Mouse (Mus musculus): ENCODE results near the gene Crtac1. TPM values are rescaled to one million over a fixed set of nuclear protein-coding genes. Genes with fewer than 3 reads are reported as not detected.

Gene Crtac1
- polyA plus RNA-seq, 1 experiment from 2014 or later: 0.97 TPM

GRCm38 (mm10) chr19:42256611-42257240 lies 174.9 kb downstream of the Crtac1 start:
- H3K27me3 ChIP-seq (ENCODE audit: insufficient read depth, low read length): peaks cover 9% of the 10 kb centered on the region
- ATAC-seq (ENCODE audit: insufficient read depth): no peak
- DNase-seq: no peak

GRCm38 (mm10) chr19:42255784-42256610 lies 175.6 kb downstream of the Crtac1 start:
- TF ChIP-seq CTCF (IDR thresholded peaks at IDR 0.05; ENCODE audit: low read depth): peak; percentile 33; the same call in 1 of the 2 replicates
- H3K36me3 ChIP-seq (ENCODE audit: insufficient read depth): no peaks in the 10 kb centered on the region
- no peaks in the 10 kb centered on the region for H3K4me1 ChIP-seq (ENCODE audit: insufficient read depth)
- peaks cover 9% of the 10 kb centered on the region for H3K27me3 ChIP-seq (ENCODE audit: insufficient read depth, low read length)
- no peaks in the 10 kb centered on the region for H3K9me3 ChIP-seq (ENCODE audit: low read depth, low read length)
- 3% methylated on average over 37 of the region's 42 CpGs for WGBS
- H3K4me2 ChIP-seq: peak overlapping the region; percentile 61
- peak; percentile 97 for ATAC-seq (ENCODE audit: insufficient read depth)
- peak overlapping the region; percentile 28 for H3K4me3 ChIP-seq (ENCODE audit: low read depth, low read length)
- peak; percentile 98 for DNase-seq
- H3K9ac ChIP-seq: no peak overlapping the region
- no peak overlapping the region for H3K27ac ChIP-seq (ENCODE audit: low read depth)

More at GRCm38 (mm10) chr19:42256611-42257240, 174.9 kb downstream of the Crtac1 start:
- no peak for TF ChIP-seq CTCF (IDR thresholded peaks at IDR 0.05; ENCODE audit: low read depth)
- Histone ChIP-seq H3K27ac (ENCODE audit: low read depth) (no peak overlapping the region), H3K36me3 (ENCODE audit: insufficient read depth) (no peaks in the 10 kb centered on the region), H3K4me3 (ENCODE audit: low read depth, low read length) (no peak overlapping the region), H3K4me2 (no peak overlapping the region), H3K4me1 (ENCODE audit: insufficient read depth) (no peaks in the 10 kb centered on the region), H3K9ac (no peak overlapping the region), H3K9me3 (ENCODE audit: low read depth, low read length) (no peaks in the 10 kb centered on the region)
- WGBS: 81% methylated on average over 12 of the region's 12 CpGs

- Histone ChIP-seq H3K4me3 (ENCODE audit: low read depth, low read length) (peak overlapping the region; percentile 28), H3K9me3 (ENCODE audit: low read depth, low read length) (no peaks in the 10 kb centered on the region), H3K27me3 (ENCODE audit: insufficient read depth, low read length) (peaks cover 9% of the 10 kb centered on the region), H3K27ac (ENCODE audit: low read depth) (no peak overlapping the region), H3K4me1 (ENCODE audit: insufficient read depth) (no peaks in the 10 kb centered on the region), H3K36me3 (ENCODE audit: insufficient read depth) (no peaks in the 10 kb centered on the region), H3K4me2 (peak overlapping the region; percentile 61), H3K9ac (no peak overlapping the region)
- peak; percentile 10 for DNase-seq
- no peak for TF ChIP-seq CTCF (IDR thresholded peaks at IDR 0.05; ENCODE audit: low read depth)
- 1% methylated on average over 7 of the region's 23 CpGs for WGBS
- no peak for ATAC-seq (ENCODE audit: insufficient read depth)
These were observed 176.2 kb downstream of the Crtac1 start for GRCm38 (mm10) chr19:42255438-42255783.

- no peaks in the 10 kb centered on the region for H3K9me3 ChIP-seq (ENCODE audit: low read depth, low read length)
- WGBS: 62% methylated on average over 11 of the region's 11 CpGs
- ATAC-seq (ENCODE audit: insufficient read depth) (no peak), DNase-seq (no peak)
- H3K36me3 ChIP-seq (ENCODE audit: insufficient read depth): no peaks in the 10 kb centered on the region
- H3K9ac ChIP-seq: no peak overlapping the region
- no peak overlapping the region for H3K4me2 ChIP-seq
- TF ChIP-seq CTCF (IDR thresholded peaks at IDR 0.05; ENCODE audit: low read depth): no peak
- peaks cover 5% of the 10 kb centered on the region for H3K27me3 ChIP-seq (ENCODE audit: insufficient read depth, low read length)
- H3K4me3 ChIP-seq (ENCODE audit: low read depth, low read length): no peak overlapping the region
- no peaks in the 10 kb centered on the region for H3K4me1 ChIP-seq (ENCODE audit: insufficient read depth)
- no peak overlapping the region for H3K27ac ChIP-seq (ENCODE audit: low read depth)
These were observed 181.3 kb downstream of the Crtac1 start for GRCm38 (mm10) chr19:42249976-42250914.

GRCm38 (mm10) chr19:42247519-42247918 lies 184.1 kb downstream of the Crtac1 start, which contains the start of gene Golga7b:
Golga7b (plus strand) TSS chr19:42247574.
- no peak for ATAC-seq (ENCODE audit: insufficient read depth)
- DNase-seq: no peak
- no peak within 1 kb of the TSS for H3K9ac ChIP-seq
- H3K4me2 ChIP-seq: no peak within 1 kb of the TSS
- 71% methylated on average over 3 of the region's 3 CpGs for WGBS
- H3K4me1 ChIP-seq (ENCODE audit: insufficient read depth): no peaks in the 10 kb centered on the region
- no peaks in the 10 kb centered on the region for H3K36me3 ChIP-seq (ENCODE audit: insufficient read depth)
- no peak for TF ChIP-seq CTCF (IDR thresholded peaks at IDR 0.05; ENCODE audit: low read depth)
- no peak within 1 kb of the TSS for H3K4me3 ChIP-seq (ENCODE audit: low read depth, low read length)
- no peaks in the 10 kb centered on the region for H3K9me3 ChIP-seq (ENCODE audit: low read depth, low read length)
- no peaks in the 10 kb centered on the region for H3K27me3 ChIP-seq (ENCODE audit: insufficient read depth, low read length)
- no peak within 1 kb of the TSS for H3K27ac ChIP-seq (ENCODE audit: low read depth)

GRCm38 (mm10) chr19:42246626-42247025 lies 185.0 kb downstream of the Crtac1 start:
- H3K9ac ChIP-seq: no peak overlapping the region
- 45% methylated on average over 5 of the region's 5 CpGs for WGBS
- DNase-seq: no peak

More at GRCm38 (mm10) chr19:42246626-42247025, 185.0 kb downstream of the Crtac1 start:
- ATAC-seq (ENCODE audit: insufficient read depth): no peak
- no peak overlapping the region for H3K4me3 ChIP-seq (ENCODE audit: low read depth, low read length)
- no peaks in the 10 kb centered on the region for H3K36me3 ChIP-seq (ENCODE audit: insufficient read depth)
- no peaks in the 10 kb centered on the region for H3K4me1 ChIP-seq (ENCODE audit: insufficient read depth)
- no peak overlapping the region for H3K27ac ChIP-seq (ENCODE audit: low read depth)
- H3K4me2 ChIP-seq: no peak overlapping the region
- H3K9me3 ChIP-seq (ENCODE audit: low read depth, low read length): no peaks in the 10 kb centered on the region
- TF ChIP-seq CTCF (IDR thresholded peaks at IDR 0.05; ENCODE audit: low read depth): no peak
- no peaks in the 10 kb centered on the region for H3K27me3 ChIP-seq (ENCODE audit: insufficient read depth, low read length)
